Mouse (Mus musculus) hindbrain, postnatal 0 days (tissue): ENCODE data around the gene Nos3. TPM values are rescaled to one million over a fixed set of nuclear protein-coding genes. Genes with fewer than 3 reads are reported as not detected.

Experiments used
- ATAC-seq: fragments of 200-750 bp; cut with Nextera tagmentation; 2 replicates; pipeline ENCODE4 v1.8.0; 2017; ENCODE audit warnings: mild to moderate bottlenecking, moderate TSS enrichment, moderate library complexity
- DNase-seq: peaks from one replicate; pipeline ENCODE4 v3.0.0-alpha.2; 2015; ENCODE audit warnings: low spot score
- H3K27ac ChIP-seq: fragments of 300-500 bp; sonication (generic); 2 replicates; pipeline ENCODE4 v1.5.1; 2014; ENCODE audit warnings: mild to moderate bottlenecking
- H3K27me3 ChIP-seq: fragments of 300-500 bp; sonication (generic); 2 replicates; pipeline ENCODE4 v1.6.1; 2014; ENCODE audit warnings: low read length, mixed read lengths; ENCODE audit not compliant: insufficient read depth
- H3K36me3 ChIP-seq: fragments of 300-500 bp; sonication (generic); 2 replicates; pipeline ENCODE4 v1.6.1; 2014; ENCODE audit warnings: low read length, mixed read lengths; ENCODE audit not compliant: insufficient read depth
- H3K4me1 ChIP-seq: fragments of 300-500 bp; sonication (generic); 2 replicates; pipeline ENCODE4 v1.6.1; 2014; ENCODE audit warnings: antibody characterized with exemption, low read length, mixed read lengths; ENCODE audit not compliant: insufficient read depth
- H3K4me2 ChIP-seq: fragments of 300-500 bp; sonication (generic); 2 replicates; pipeline ENCODE4 v1.6.1; 2014; ENCODE audit warnings: low read depth, mild to moderate bottlenecking, low read length, moderate library complexity, mixed read lengths
- H3K4me3 ChIP-seq: fragments of 300-500 bp; sonication (generic); 2 replicates; pipeline ENCODE4 v1.5.1; 2014; ENCODE audit warnings: low read length
- H3K9ac ChIP-seq: fragments of 300-500 bp; sonication (generic); replicated peaks from 2 replicates; pipeline ENCODE4 v1.6.1; 2014; ENCODE audit warnings: mild to moderate bottlenecking, low read length, moderate library complexity, mixed read lengths
- H3K9me3 ChIP-seq: fragments of 300-500 bp; sonication (generic); 2 replicates; pipeline ENCODE4 v1.6.1; 2016; ENCODE audit warnings: low read length, mixed read lengths
- CTCF ChIP-seq: IDR thresholded peaks from 2 replicates; pipeline ENCODE4 v1.5.1; 2016; ENCODE audit warnings: antibody characterized with exemption, control low read depth, low read depth
- WGBS: fragments of 180-500 bp; shearing (Covaris S2); extraction: QIAGEN DNeasy Blood & Tissue Kit; methylation state at CpG from one replicate; pipeline ENCODE4 v1.1.7; 2014; 5-methylcytosine and 5-hydroxymethylcytosine counted together
- polyA plus RNA-seq: library from polyadenylated mRNA; unstranded; fragments of >200 nt; fragmentation: Nextera tagmentation; extraction: Ambion mirVana; gene quantifications from 2 replicates; pipeline ENCODE4 v1.2.1, GENCODE M21; 2015
- total RNA-seq: library from RNA; depleted of rRNA; stranded (reverse); fragments of >200 nt; gene quantifications from 2 replicates; pipeline ENCODE4 v1.2.3, GENCODE M21; 2014; rRNA removed

Gene Nos3
- total and polyA plus RNA-seq, 2 experiments from 2014 or later: 7.2 to 8.7 TPM

DNA sequence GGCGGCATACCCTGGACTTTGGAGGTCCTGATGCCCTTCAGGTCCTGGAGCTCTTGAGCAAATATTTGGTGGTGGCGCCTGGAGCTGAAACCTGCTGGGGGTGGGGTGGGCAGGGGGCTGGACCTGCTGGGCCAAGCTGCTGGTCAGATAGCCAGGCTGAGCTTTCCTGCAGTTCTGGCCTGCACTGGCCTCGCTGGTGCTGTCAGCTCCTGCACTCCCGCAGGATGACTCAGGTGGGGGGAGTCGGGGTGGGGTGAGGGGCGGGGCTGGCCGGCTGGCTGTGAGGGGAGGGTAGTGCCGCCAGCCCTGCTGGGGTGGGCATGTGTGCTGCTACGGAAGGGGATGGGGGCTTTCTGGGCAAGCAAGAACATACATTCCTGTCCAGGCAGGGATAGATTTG, 64.0 kb downstream of the Nos3 start:
- WGBS: 22% methylated on average over 9 of the region's 9 CpGs
- no peak for TF ChIP-seq CTCF
- no peak for ATAC-seq
- Histone ChIP-seq H3K36me3 (peaks cover 26% of the 10 kb centered on the region; the same call in 1 of the 2 replicates), H3K4me1 (peaks cover 5% of the 10 kb centered on the region; the same call in 1 of the 2 replicates), H3K4me2 (peak overlapping the region; percentile 31), H3K4me3 (no peak overlapping the region), H3K9me3 (no peaks in the 10 kb centered on the region), H3K27me3 (no peaks in the 10 kb centered on the region), H3K27ac (no peak overlapping the region), H3K9ac (no peak overlapping the region)
- no peak for DNase-seq

DNA sequence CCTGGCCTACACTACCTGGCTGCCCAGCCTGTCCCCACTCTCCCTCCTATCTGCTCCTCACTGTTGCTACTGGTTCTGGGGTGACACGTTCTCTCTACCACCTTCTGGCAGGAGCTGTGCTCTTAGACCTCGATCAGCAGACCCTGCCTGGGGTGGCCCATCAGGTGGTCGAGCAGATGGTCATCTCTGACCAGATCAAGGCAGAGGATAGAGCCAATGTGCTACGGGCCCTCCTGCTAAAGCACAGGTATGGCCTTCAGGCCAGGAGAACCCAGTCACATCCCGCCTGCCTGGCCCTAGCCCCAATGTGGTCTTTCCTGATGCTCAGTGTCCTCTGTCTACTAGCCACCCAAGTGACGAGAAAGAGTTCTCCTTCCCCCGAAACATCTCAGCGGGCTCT, 69.4 kb downstream of the Nos3 start:
- Histone ChIP-seq H3K27me3 (no peaks in the 10 kb centered on the region), H3K27ac (no peak overlapping the region), H3K4me3 (no peak overlapping the region), H3K4me1 (no peaks in the 10 kb centered on the region), H3K9ac (no peak overlapping the region), H3K36me3 (peaks cover 30% of the 10 kb centered on the region), H3K9me3 (no peaks in the 10 kb centered on the region), H3K4me2 (no peak overlapping the region)
- DNase-seq (no peak), ATAC-seq (no peak)
- 91% methylated on average over 8 of the region's 8 CpGs for WGBS
- TF ChIP-seq CTCF: no peak

Other genes starting within 250 kb of the Nos3 start
- 11.8 and 12.9 TPM in 2 replicates for gene Nupl2, start 199.8 kb upstream of the Nos3 start, total RNA-seq
- 8.0 and 11.2 TPM in 2 replicates for gene Nupl2, start 199.8 kb upstream of the Nos3 start, polyA plus RNA-seq
- 55.9 and 70.5 TPM in 2 replicates for gene Kcnh2, start 13.2 kb upstream of the Nos3 start, total RNA-seq
- gene Kcnh2, start 13.2 kb upstream of the Nos3 start, polyA plus RNA-seq: 10.8 and 11.5 TPM in 2 replicates
- 8.8 and 9.8 TPM in 2 replicates for gene Atg9b, start 27.3 kb downstream of the Nos3 start, total RNA-seq
- gene Atg9b, start 27.3 kb downstream of the Nos3 start, polyA plus RNA-seq: 5.1 and 6.1 TPM in 2 replicates
- 63.2 and 90.6 TPM in 2 replicates for gene Abcb8, start 28.9 kb downstream of the Nos3 start, total RNA-seq
- 41.9 and 43.5 TPM in 2 replicates for gene Abcb8, start 28.9 kb downstream of the Nos3 start, polyA plus RNA-seq
- gene Asic3, start 48.6 kb downstream of the Nos3 start, total RNA-seq: 0.37 and 1.9 TPM in 2 replicates
- 0.58 and 1.3 TPM in 2 replicates for gene Asic3, start 48.6 kb downstream of the Nos3 start, polyA plus RNA-seq
- gene Cdk5, start 58.7 kb downstream of the Nos3 start, total RNA-seq: 81.0 and 87.7 TPM in 2 replicates
- 151 and 158 TPM in 2 replicates for gene Cdk5, start 58.7 kb downstream of the Nos3 start, polyA plus RNA-seq
- gene Slc4a2, start 59.0 kb downstream of the Nos3 start, total RNA-seq: 41.5 and 44.4 TPM in 2 replicates
- 17.1 and 17.8 TPM in 2 replicates for gene Slc4a2, start 59.0 kb downstream of the Nos3 start, polyA plus RNA-seq
- gene Fastk, start 80.5 kb downstream of the Nos3 start, total RNA-seq: 200 and 203 TPM in 2 replicates
- gene Fastk, start 80.5 kb downstream of the Nos3 start, polyA plus RNA-seq: 99.2 and 101 TPM in 2 replicates
- gene Tmub1, start 83.0 kb downstream of the Nos3 start, total RNA-seq: 74.6 and 78.4 TPM in 2 replicates
- 50.0 and 51.2 TPM in 2 replicates for gene Tmub1, start 83.0 kb downstream of the Nos3 start, polyA plus RNA-seq
- 277 and 287 TPM in 2 replicates for gene Agap3, start 87.4 kb downstream of the Nos3 start, total RNA-seq
- gene Agap3, start 87.4 kb downstream of the Nos3 start, polyA plus RNA-seq: 112 and 121 TPM in 2 replicates
- 6.5 and 11.3 TPM in 2 replicates for gene Gbx1, start 162.4 kb downstream of the Nos3 start, total RNA-seq
- gene Gbx1, start 162.4 kb downstream of the Nos3 start, polyA plus RNA-seq: 4.1 and 4.4 TPM in 2 replicates
- 0.10 TPM in 1 of 2 replicates, not detected in the other for gene Asb10, start 176.2 kb downstream of the Nos3 start, total RNA-seq
- 0.16 and 0.21 TPM in 2 replicates for gene Asb10, start 176.2 kb downstream of the Nos3 start, polyA plus RNA-seq
- not detected in 2 replicates for gene 4931409K22Rik, start 192.0 kb downstream of the Nos3 start, total RNA-seq
- 0.09 and 0.16 TPM in 2 replicates for gene 4931409K22Rik, start 192.0 kb downstream of the Nos3 start, polyA plus RNA-seq
- 60.6 and 65.6 TPM in 2 replicates for gene Abcf2, start 212.7 kb downstream of the Nos3 start, total RNA-seq
- gene Abcf2, start 212.7 kb downstream of the Nos3 start, polyA plus RNA-seq: 65.4 and 66.5 TPM in 2 replicates
- 38.3 and 46.2 TPM in 2 replicates for gene Chpf2, start 221.9 kb downstream of the Nos3 start, total RNA-seq
- 25.0 and 26.9 TPM in 2 replicates for gene Chpf2, start 221.9 kb downstream of the Nos3 start, polyA plus RNA-seq